Mouse (Mus musculus): ENCODE data around the gene Zfx.

DNA sequence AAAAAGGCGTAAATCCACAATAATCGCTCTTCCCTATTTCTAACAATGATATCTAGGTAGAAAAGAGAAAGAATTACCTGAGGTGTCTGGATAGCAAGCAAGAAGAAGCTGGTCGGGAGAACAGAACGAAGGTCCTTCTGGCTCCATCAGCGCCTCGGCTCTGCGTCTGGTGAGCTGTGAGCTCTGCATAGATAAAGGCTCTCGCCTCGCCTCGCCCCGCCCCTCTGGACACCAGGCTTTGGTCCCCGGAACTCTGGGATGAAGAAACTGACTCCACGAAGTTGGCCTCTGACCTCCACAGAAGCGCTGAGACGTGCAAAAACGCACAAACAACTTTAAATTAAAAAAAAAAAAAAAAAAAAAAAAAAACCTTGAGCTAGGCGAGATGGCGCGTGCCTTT is 27.0 kb upstream of the Zfx start:
- TF ChIP-seq CTCF (IDR thresholded peaks at IDR 0.05; ENCODE audit: control insufficient read depth, insufficient read depth, low read length) (no peak), POLR2A (IDR thresholded peaks at IDR 0.05; ENCODE audit: borderline replicate concordance, control insufficient read depth, low read depth, low read length) (no peak)
